Mouse (Mus musculus) neural tube, embryonic 10.5 days (tissue): Measurements from ENCODE around the gene Stk19.
"Not testable (repeated sequence)": the region's sequence is repeated elsewhere in the genome, so short reads cannot be mapped to it uniquely, and the experiment has no call there.

Experiments used
- DNase-seq: peaks from one replicate; pipeline ENCODE4 v3.0.0-alpha.2; 2017; ENCODE audit warnings: low spot score; ENCODE audit errors: extremely low spot score

Gene Stk19

GRCm38 (mm10) chr17:34844884-34845283 lies 8.1 kb upstream of the Stk19 start:
- no peak for DNase-seq

GRCm38 (mm10) chr17:34840736-34841307 lies 4.1 kb upstream of the Stk19 start:
- no peak for DNase-seq

- no peak for DNase-seq
These were observed 2.0 kb upstream of the Stk19 start for GRCm38 (mm10) chr17:34838785-34839184.

GRCm38 (mm10) chr17:34837464-34838324 lies 949 bp upstream of the Stk19 start:
- DNase-seq: peak; percentile 26

- DNase-seq: no peak
These were observed 440 bp downstream of the Stk19 start for GRCm38 (mm10) chr17:34836155-34836855.

- not testable (repeated sequence) for DNase-seq
These were observed 6.0 kb downstream of the Stk19 start for GRCm38 (mm10) chr17:34830776-34831175.

- no peak for DNase-seq
These were observed 21.9 kb downstream of the Stk19 start for GRCm38 (mm10) chr17:34814818-34815370.

GRCm38 (mm10) chr17:34813747-34814146 lies 23.0 kb downstream of the Stk19 start:
- DNase-seq: peak; percentile 29

GRCm38 (mm10) chr17:34811275-34811674 lies 25.5 kb downstream of the Stk19 start:
- DNase-seq: no peak

- DNase-seq: not testable (repeated sequence)
These were observed 25.9 kb downstream of the Stk19 start for GRCm38 (mm10) chr17:34810811-34811210.

GRCm38 (mm10) chr17:34810411-34810810 lies 26.3 kb downstream of the Stk19 start:
- not testable (repeated sequence) for DNase-seq

GRCm38 (mm10) chr17:34808599-34809205 lies 28.0 kb downstream of the Stk19 start:
- DNase-seq: no peak

- DNase-seq: no peak
These were observed 29.6 kb downstream of the Stk19 start for GRCm38 (mm10) chr17:34807176-34807575.

- DNase-seq: no peak
These were observed 31.7 kb downstream of the Stk19 start for GRCm38 (mm10) chr17:34804871-34805562.

- DNase-seq: not testable (repeated sequence)
These were observed 32.4 kb downstream of the Stk19 start, which contains the start of gene Cyp21a1 for GRCm38 (mm10) chr17:34804301-34804700. Gene Cyp21a1 (minus strand): TSS chr17:34804561.

- DNase-seq: not testable (repeated sequence)
These were observed 33.4 kb downstream of the Stk19 start for GRCm38 (mm10) chr17:34803367-34803766.

GRCm38 (mm10) chr17:34802756-34803155 lies 34.0 kb downstream of the Stk19 start:
- DNase-seq: not testable (repeated sequence)

- DNase-seq: not testable (repeated sequence)
These were observed 35.9 kb downstream of the Stk19 start for GRCm38 (mm10) chr17:34800781-34801305.

GRCm38 (mm10) chr17:34799531-34799925 lies 37.2 kb downstream of the Stk19 start:
- DNase-seq: no peak

- DNase-seq: no peak
These were observed 37.7 kb downstream of the Stk19 start for GRCm38 (mm10) chr17:34798866-34799530.
